ENCODE assay signal across 22 mouse cellular contexts in genomic region chr4:32677471-32677870, GRCm38 (mm10).
"Had no signal": no experiment of that assay in that cellular context is flagged by ENCODE, and none has a peak within 500 bp of the region (broad histone marks: within the 10 kb centered on the region; RNA-seq: fewer than 3 reads in every experiment).

No protein-coding gene starts in this region.

- ATAC-seq: forebrain, embryonic 13.5 days; forebrain, embryonic 14.5 days; forebrain, embryonic 15.5 days; forebrain, embryonic 16.5 days; forebrain, postnatal 0 days had no signal

- DNase-seq: cerebellum, adult 2 months; cerebellum, adult 8-10 months; cerebellum, adult 9-10 months; cerebellum, adult 9-11 months; cerebellum, postnatal 10 days; cerebellum, postnatal 14 days; cerebellum, postnatal 25 days; cerebellum, postnatal 36 days; embryo, embryonic 11 days; forebrain, postnatal 0 days; gastrocnemius, adult 2 months; gastrocnemius, postnatal 10 days; gastrocnemius, postnatal 14 days; gastrocnemius, postnatal 25 days; gastrocnemius, postnatal 36 days; heart, adult 11 months; heart, adult 18-20 months; heart, adult 2 months had no signal
